Mouse (Mus musculus) lung, postnatal 0 days (tissue): Measurements from ENCODE around the gene Chd2.

Source experiments
- CTCF ChIP-seq: IDR thresholded peaks from 2 replicates; pipeline ENCODE4 v1.5.1; 2016; ENCODE audit warnings: antibody characterized with exemption, mild to moderate bottlenecking
- EP300 ChIP-seq: IDR thresholded peaks from 2 replicates; pipeline ENCODE4 v1.6.1; 2016; ENCODE audit warnings: antibody characterized with exemption, mild to moderate bottlenecking, control low read depth

DNA sequence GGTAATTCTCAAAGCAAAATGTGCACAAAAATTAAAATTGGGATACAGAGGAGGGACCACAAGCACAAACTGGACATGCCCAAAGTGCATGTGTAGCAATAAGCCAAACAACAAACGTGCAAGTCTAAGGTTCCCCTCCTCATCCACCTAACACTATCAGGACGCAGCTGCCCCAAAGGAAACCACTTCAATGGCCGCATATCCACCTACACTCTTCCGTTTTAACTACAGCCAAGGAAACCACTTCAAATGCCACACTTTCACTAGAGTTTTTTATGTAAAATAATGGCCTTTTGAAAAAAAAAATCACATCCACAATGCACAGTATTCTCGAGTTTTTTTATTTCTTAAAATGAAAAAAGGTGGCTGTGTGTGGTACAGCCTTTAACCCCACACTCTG is 10.8 kb downstream of the Chd2 start:
- TF ChIP-seq CTCF (no peak), EP300 (no peak)
